15 mouse cellular contexts compared by ENCODE assay signal in genomic region chr3:88923989-88924591, GRCm38 (mm10). TPM values are rescaled to one million over a fixed set of nuclear protein-coding genes. Genes with fewer than 3 reads are reported as not detected.
DNase-seq lines count a peak whose midpoint lies in the region; ATAC-seq and TF ChIP-seq lines count a peak whose summit lies in the region.
"Had no signal": no experiment of that assay in that cellular context is flagged by ENCODE, and none has a peak within 500 bp of the region (broad histone marks: within the 10 kb centered on the region; RNA-seq: fewer than 3 reads in every experiment).

No protein-coding gene starts in this region.

- WGBS in heart, embryonic 16.5 days, result 34% methylated on average over 8 of the region's 8 CpGs
- 96% methylated on average over 8 of the region's 8 CpGs for WGBS in limb, embryonic 10.5 days

- H3K27ac ChIP-seq in gastrocnemius, adult 2 months, result peak overlapping the region; percentile 66; the same call in 1 of the 2 replicates
- peak overlapping the region; percentile 86 for H3K27ac ChIP-seq in heart, embryonic 16.5 days (ENCODE audit: low read length)
- no peak overlapping the region for H3K27ac ChIP-seq in limb, embryonic 10.5 days
- H3K27ac ChIP-seq: layer of hippocampus, adult 2 months; liver, embryonic 14.5 days; macrophage had no signal

- TF ChIP-seq CTCF in gastrocnemius, adult 2 months (IDR thresholded peaks at IDR 0.05), result no peak

- H3K4me3 ChIP-seq in gastrocnemius, adult 2 months, result no peak overlapping the region
- no peak overlapping the region for H3K4me3 ChIP-seq in heart, embryonic 16.5 days (ENCODE audit: low read length)
- H3K4me3 ChIP-seq in limb, embryonic 10.5 days, result no peak overlapping the region
- H3K4me3 ChIP-seq: layer of hippocampus, adult 2 months had no signal

- H3K27me3 ChIP-seq in heart, embryonic 16.5 days (ENCODE audit: control insufficient read depth, insufficient read depth, low read length), result no peaks in the 10 kb centered on the region
- H3K27me3 ChIP-seq in limb, embryonic 10.5 days (ENCODE audit: low read depth, poor library complexity, severe bottlenecking), result no peaks in the 10 kb centered on the region

- peak; percentile 87 for ATAC-seq in heart, embryonic 16.5 days (replicated peaks; ENCODE audit: extremely low read depth, insufficient read depth, low FRiP score)
- ATAC-seq: forebrain, embryonic 16.5 days; hindbrain, embryonic 16.5 days had no signal

- intact Hi-C loops in gastrocnemius, adult 2 months (cut with DNase I), result no loop called here
- intact Hi-C loops in gastrocnemius, postnatal 36 days (cut with DNase I), result no loop called here

- no peak overlapping the region; the same call in 1 of the 2 replicates for H3K9ac ChIP-seq in heart, embryonic 16.5 days (ENCODE audit: low read length)
- H3K9ac ChIP-seq: liver, embryonic 14.5 days had no signal

- peaks cover 17% of the 10 kb centered on the region for H3K9me3 ChIP-seq in heart, embryonic 16.5 days (replicated peaks; ENCODE audit: control insufficient read depth, low read length)
- no peaks in the 10 kb centered on the region for H3K9me3 ChIP-seq in limb, embryonic 10.5 days (replicated peaks)

- DNase-seq in gastrocnemius, adult 2 months, result peak; percentile 51
- no peak for DNase-seq in gastrocnemius, postnatal 36 days
- peak; percentile 23 for DNase-seq in right cerebral cortex, adult 18-20 months
- DNase-seq in right cerebral cortex, adult 2 months (ENCODE audit: low spot score in 2 of 2), result no peak
- no peak for DNase-seq in frontal cortex, postnatal 36 days (ENCODE audit: low spot score in 2 of 2)
- no peak for DNase-seq in gastrocnemius, adult 8-10 months (ENCODE audit: low spot score in 2 of 2)
- DNase-seq in limb, embryonic 10.5 days (ENCODE audit: low spot score), result no peak
- DNase-seq: gastrocnemius, postnatal 25 days; kidney, adult 8-10 months had no signal

- H3K4me1 ChIP-seq in heart, embryonic 16.5 days (ENCODE audit: control insufficient read depth, insufficient read depth, low read length), result peaks cover 31% of the 10 kb centered on the region
- H3K4me1 ChIP-seq in limb, embryonic 10.5 days, result no peaks in the 10 kb centered on the region

- H3K4me2 ChIP-seq in heart, embryonic 16.5 days (ENCODE audit: low read depth, low read length), result peak overlapping the region; percentile 48

- H3K36me3 ChIP-seq in heart, embryonic 16.5 days (ENCODE audit: control insufficient read depth, insufficient read depth), result peaks cover 51% of the 10 kb centered on the region
- peaks cover 93% of the 10 kb centered on the region for H3K36me3 ChIP-seq in limb, embryonic 10.5 days

RNA-seq across cellular contexts. Expression of gene Msto1, which starts 10.3 kb away (rescaled TPM):
- 1 to 10 TPM; 7.0 to 8.6 TPM for total RNA-seq in gastrocnemius, adult 2 months (2021)
- 1 to 10 TPM; 7.6 to 7.9 TPM for total RNA-seq in gastrocnemius, postnatal 36 days (2021)
- polyA plus RNA-seq in heart, embryonic 16.5 days (2015; fragmentation: Nextera tagmentation; extraction: Ambion mirVana), result 46.2 and 47.5 TPM in 2 replicates
- total RNA-seq in gastrocnemius, adult 8-10 months (2022), result 1 to 10 TPM; 6.6 to 8.3 (median 7.7) TPM
- polyA plus RNA-seq in limb, embryonic 10.5 days (2016; fragmentation: Nextera tagmentation; extraction: Ambion mirVana), result 57.4 and 67.0 TPM in 2 replicates

RNA-seq across cellular contexts. Expression of gene Ash1l, which starts 26.3 kb away (rescaled TPM):
- 10 to 100 TPM; 34.2 to 35.6 TPM for total RNA-seq in gastrocnemius, adult 2 months (2021)
- total RNA-seq in gastrocnemius, postnatal 36 days (2021), result 10 to 100 TPM; 23.2 to 29.5 TPM
- polyA plus RNA-seq in heart, embryonic 16.5 days (2015; fragmentation: Nextera tagmentation; extraction: Ambion mirVana), result 14.5 and 15.6 TPM in 2 replicates
- total RNA-seq in gastrocnemius, adult 8-10 months (2022), result 10 to 100 TPM; 29.8 to 38.9 (median 33.9) TPM
- polyA plus RNA-seq in limb, embryonic 10.5 days (2016; fragmentation: Nextera tagmentation; extraction: Ambion mirVana), result 13.4 and 17.3 TPM in 2 replicates

RNA-seq across cellular contexts. Expression of gene Dap3, which starts 26.9 kb away (rescaled TPM):
- 10 to 100 TPM; 65.5 to 79.9 TPM for total RNA-seq in gastrocnemius, adult 2 months (2021)
- 10 to 100 TPM; 62.4 to 76.1 TPM for total RNA-seq in gastrocnemius, postnatal 36 days (2021)
- polyA plus RNA-seq in heart, embryonic 16.5 days (2015; fragmentation: Nextera tagmentation; extraction: Ambion mirVana), result 145 and 148 TPM in 2 replicates
- 10 to 100 TPM; 56.7 to 77.4 (median 71.4) TPM for total RNA-seq in gastrocnemius, adult 8-10 months (2022)
- 160 and 173 TPM in 2 replicates for polyA plus RNA-seq in limb, embryonic 10.5 days (2016; fragmentation: Nextera tagmentation; extraction: Ambion mirVana)

Comparison
In these comparisons a context has a peak if more than half of its experiments do, and no peak if none do; other contexts are left out.
1. DNase-seq: peak in gastrocnemius, adult 2 months (single experiment) and right cerebral cortex, adult 18-20 months (single experiment); none in gastrocnemius, postnatal 36 days (0 of 2), right cerebral cortex, adult 2 months (0 of 2), frontal cortex, postnatal 36 days (0 of 2), gastrocnemius, adult 8-10 months (0 of 2) and limb, embryonic 10.5 days (single experiment).